Mouse (Mus musculus): Measurements from ENCODE around the gene Rer1.

- no peak for TF ChIP-seq GATA1 (IDR thresholded peaks at IDR 0.05; ENCODE audit: borderline replicate concordance, low read length)
- TF ChIP-seq CTCF (IDR thresholded peaks at IDR 0.05; ENCODE audit: low read depth, low read length): no peak
- no peak for TF ChIP-seq POLR2AphosphoS5 (IDR thresholded peaks at IDR 0.05; ENCODE audit: insufficient replicate concordance, low read depth, low read length)
- no peak for TF ChIP-seq TAL1 (conservative IDR thresholded peaks at IDR 0.05; ENCODE audit: low read depth, low read length)
These were observed 22.3 kb downstream of the Rer1 start for GRCm38 (mm10) chr4:155063895-155064294.
